Comparison of ENCODE assay signal across 17 mouse cellular contexts in the genomic region with DNA sequence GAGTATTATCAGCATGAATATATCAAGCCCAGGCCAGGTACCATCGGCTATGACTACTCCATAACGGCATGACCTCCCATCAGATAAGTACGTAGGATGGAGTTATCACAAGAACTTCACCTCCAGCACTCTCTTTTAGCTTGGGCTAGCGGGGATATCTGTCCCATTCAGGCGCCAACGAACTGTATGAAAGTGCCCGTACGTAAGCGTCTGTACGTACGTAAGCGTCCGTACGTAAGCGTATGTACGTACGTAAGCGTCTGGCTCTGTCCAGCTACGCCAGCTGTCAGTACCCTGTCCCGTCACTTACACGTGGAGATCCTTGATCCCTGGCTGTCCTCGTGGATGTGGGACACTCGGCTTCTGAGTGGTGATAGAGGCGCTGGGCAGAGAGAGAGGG.
"Had no signal": no experiment of that assay in that cellular context is flagged by ENCODE, and none has a peak within 500 bp of the region (broad histone marks: within the 10 kb centered on the region; RNA-seq: fewer than 3 reads in every experiment).

No protein-coding gene starts in this region.

- H3K27me3 ChIP-seq: limb, embryonic 12.5 days; lung, embryonic 15.5 days; neural tube, embryonic 12.5 days; stomach, embryonic 15.5 days had no signal

- H3K27ac ChIP-seq: limb, embryonic 12.5 days; lung, embryonic 15.5 days; macrophage; neural tube, embryonic 12.5 days; stomach, embryonic 15.5 days had no signal

- H3K4me2 ChIP-seq: limb, embryonic 12.5 days; lung, embryonic 15.5 days; neural tube, embryonic 12.5 days; stomach, embryonic 15.5 days had no signal

- ATAC-seq: intestine, embryonic 16.5 days had no signal

- H3K9me3 ChIP-seq: limb, embryonic 12.5 days; lung, embryonic 15.5 days; neural tube, embryonic 12.5 days; stomach, embryonic 15.5 days had no signal

- DNase-seq: kidney, adult 2 months; kidney, postnatal 36 days; layer of hippocampus, adult 9-11 months; layer of hippocampus, postnatal 36 days; lung, postnatal 14 days; midbrain, embryonic 14.5 days; retina, postnatal 1 day; right cerebral cortex, postnatal 4 days; spleen, adult 18-20 months; thymus, postnatal 14 days had no signal

- H3K36me3 ChIP-seq: limb, embryonic 12.5 days; neural tube, embryonic 12.5 days; stomach, embryonic 15.5 days had no signal

- H3K9ac ChIP-seq: limb, embryonic 12.5 days; lung, embryonic 15.5 days; neural tube, embryonic 12.5 days; stomach, embryonic 15.5 days had no signal

- H3K4me3 ChIP-seq: limb, embryonic 12.5 days; lung, embryonic 15.5 days; myocyte; neural tube, embryonic 12.5 days; stomach, embryonic 15.5 days had no signal
